Mouse (Mus musculus) 3134 (cell line): ENCODE data around the gene Mrpl48.
"Not testable (repeated sequence)": the region's sequence is repeated elsewhere in the genome, so short reads cannot be mapped to it uniquely, and the experiment has no call there.

Experiments used
- DNase-seq: peaks from one replicate; pipeline ENCODE4 v3.0.0-alpha.2; 2011; ENCODE audit warnings: low spot score; ENCODE audit not compliant: insufficient read length; ENCODE audit errors: extremely low read depth

Gene Mrpl48

DNA sequence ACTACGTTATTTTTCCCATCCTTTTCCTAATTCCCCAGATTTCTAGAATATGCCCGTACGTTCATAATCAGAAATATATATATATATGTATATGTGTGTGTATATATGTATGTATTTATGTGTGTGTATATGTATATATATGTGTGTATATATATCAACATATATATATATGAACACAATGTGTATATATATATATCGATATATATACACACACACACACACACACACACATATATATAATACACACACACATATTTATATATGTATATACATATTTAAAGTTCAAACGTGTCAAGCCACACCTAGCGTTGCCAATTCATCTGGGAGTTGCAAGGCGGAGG is 17.6 kb downstream of the Mrpl48 start:
- no peak for DNase-seq

DNA sequence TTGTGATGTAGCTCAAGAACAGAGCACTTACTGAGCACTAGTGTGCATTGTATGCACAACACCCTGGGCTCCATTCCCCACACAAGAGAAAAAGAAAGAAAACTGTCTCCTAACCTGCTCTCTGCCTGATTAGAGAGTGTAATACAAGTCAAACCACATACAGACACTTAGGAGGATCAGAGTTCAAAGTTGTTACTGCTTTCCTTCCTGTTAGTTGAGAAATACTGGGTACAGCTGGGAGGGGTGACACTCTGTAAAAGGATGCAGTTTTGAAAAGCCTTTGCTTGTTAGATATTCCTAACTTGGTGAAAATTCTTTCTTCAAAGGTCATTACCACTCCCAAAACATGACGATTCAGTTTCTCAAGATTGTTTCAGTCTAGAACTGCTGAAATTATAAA is 18.3 kb downstream of the Mrpl48 start:
- no peak for DNase-seq

DNA sequence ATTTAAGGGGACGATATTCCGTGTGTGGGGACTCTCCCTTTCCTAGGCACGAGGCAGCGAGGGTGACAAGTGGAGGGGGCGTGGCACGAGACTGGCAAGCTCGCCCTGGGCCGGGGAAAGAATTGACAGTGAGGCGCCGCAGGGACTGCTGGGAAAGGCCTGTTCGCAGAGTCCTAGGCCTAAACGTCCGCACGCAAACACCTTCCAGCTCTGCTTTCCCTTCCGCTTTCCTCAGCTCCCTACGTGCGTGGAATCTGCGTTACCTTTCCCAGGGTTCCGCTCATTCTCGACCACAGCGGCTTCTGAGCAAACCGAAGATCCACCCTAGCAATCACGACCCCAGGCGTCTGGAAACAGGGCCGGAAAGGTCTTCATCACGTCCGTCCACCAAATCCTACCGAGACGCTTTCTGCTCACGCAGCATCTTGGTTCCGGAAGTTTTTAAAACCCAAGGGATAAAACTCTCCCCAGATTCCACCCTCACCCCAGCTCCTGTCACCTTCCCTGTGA is 25.3 kb downstream of the Mrpl48 start:
- DNase-seq, result peak; percentile 90

DNA sequence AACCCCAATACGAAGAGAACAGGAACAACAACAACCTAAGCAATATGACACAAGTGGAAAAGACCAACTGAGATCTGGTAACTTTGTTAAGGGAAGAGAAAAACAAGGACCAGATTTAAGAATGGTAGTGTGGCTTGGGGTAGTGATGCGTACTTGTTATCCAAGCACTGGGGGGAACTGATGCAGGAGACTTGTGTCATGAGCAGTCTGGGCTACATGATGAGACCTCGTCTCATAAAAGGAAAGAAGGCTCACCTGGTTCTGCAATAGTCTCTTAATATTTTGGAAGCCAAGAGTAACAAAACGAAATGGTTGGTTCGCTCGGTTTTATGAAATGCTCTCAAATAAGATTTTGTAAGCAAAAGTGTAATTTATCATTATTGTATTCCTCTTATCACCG is 25.9 kb downstream of the Mrpl48 start:
- DNase-seq, result no peak

DNA sequence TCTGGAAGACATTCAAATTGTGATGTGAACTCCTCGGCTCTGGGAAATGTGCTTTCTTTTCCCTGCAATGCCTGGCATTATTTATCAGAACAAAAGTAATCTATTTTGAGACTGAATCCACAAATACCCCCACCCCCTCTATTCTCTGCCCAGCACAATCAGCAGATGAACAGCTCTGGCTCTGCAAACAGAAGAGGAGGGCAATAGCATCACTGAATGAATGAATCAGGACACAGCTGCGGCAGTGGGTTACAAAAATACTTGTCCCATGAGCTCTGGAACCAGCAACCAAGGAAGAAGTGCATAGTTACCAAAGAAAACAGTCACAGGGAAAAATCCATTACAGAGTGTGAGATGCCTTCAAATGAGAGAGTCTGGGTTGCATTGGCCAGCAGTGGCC is 29.3 kb downstream of the Mrpl48 start:
- no peak for DNase-seq

DNA sequence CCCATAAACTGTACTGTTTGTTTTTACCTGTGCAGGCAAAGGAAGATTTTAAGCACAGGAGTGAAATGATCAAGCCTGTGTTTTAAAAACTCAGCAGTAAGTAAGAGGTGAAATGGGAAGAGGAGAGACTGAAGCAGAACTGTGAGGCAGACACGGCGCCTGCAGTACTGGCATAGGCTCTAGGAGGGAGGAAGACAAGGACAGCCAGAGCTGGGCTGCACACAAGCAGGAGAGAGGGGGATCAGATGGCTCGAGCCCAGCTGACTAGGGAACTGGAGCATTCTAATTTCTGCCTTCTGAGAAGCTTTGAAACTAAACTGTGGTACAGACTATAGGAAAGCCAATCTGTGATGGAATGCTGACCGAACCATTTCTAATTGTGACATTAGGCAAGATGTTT is 35.4 kb downstream of the Mrpl48 start:
- DNase-seq, result no peak

DNA sequence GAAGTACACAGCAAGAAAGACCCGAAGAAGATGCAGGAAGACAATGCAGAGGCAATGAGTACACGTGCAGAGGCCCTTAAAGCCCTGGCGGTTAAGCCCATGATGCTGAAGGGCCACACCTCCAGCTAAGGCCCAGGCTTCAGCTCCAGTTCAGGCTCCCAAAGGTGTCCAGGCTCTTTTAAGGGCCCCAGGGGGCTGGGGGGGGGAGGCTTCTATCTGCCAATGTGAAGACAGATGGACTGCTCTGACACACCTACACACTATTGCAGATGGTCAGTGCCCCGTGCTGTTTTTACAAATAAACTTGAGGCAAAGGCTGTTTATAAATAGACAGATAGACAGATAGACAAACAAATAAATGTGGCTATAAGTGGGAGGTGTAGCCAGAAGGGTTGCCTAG is 36.0 kb downstream of the Mrpl48 start:
- DNase-seq, result no peak

DNA sequence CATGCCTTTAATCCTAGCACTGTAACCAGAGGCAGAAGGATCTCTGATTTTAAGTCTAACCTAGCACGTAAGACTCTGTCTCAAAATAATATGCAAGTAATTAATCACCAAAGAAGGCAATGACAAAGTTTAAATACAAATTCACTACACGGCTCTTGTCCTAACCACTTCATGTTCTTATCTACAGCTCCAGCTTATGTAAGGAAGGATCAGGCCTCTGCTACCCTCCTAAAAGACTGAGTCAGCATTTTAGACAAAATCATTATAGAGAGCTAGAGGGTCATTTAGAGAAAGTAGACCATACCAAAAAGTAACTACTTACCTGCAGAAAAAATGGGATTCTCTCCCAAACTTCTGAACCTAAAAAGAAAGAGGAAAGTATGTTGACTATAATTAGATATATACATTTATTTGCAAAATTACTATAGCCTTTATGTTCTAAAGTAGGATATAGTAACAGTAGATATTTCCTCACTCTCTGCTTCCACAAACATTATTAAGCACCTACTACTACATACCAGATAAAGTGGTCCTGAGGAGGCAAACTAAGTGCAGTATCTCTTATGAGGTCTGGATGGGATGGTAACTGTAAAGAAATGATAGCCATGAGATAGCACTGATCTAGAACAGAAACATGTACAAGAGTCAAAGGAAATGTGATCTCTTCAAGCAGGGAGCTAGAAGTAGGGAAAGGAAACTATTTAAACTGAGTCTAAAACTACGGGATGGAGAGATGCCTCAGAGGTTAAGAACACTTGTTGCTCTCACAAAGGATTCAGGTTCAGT is 37.0 kb downstream of the Mrpl48 start:
- no peak for DNase-seq

DNA sequence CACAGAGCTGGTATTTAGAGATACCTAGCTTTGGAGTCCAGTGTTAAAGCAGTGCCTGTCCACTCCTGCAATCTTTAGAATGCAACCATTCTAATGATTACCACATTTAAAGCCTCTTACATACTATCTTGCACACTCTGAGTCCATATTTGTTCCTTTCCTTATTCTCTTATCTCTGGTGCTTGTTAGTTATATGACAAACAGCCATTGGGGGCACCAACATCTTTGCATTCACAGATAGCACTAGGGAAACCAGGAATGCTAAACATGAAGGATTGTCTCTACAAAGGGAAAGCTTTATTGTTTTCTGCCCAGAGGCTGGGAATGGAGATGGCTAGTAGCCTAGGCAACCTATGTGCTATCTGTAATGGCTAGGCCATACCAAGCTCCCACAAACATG is 38.2 kb downstream of the Mrpl48 start:
- DNase-seq, result no peak

DNA sequence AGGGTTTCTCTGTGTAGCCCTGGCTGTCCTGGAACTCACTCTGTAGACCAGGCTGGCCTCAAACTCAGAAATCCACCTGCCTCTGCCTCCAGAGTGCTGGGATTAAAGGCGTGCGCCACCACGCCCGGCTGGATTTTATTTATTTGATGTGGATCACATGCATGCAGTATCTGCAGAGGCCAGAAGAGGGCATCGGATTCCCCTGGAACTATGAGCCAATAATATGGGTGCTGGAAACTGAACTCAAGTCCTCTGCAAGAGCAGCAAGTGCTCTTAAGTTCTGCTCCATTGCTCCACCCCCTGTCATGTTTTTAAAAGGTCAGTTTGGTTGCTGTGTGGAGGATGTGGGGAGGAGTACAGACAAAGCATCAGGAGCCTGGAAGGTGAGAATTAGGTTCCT is 40.9 kb downstream of the Mrpl48 start:
- DNase-seq, result not testable (repeated sequence)

DNA sequence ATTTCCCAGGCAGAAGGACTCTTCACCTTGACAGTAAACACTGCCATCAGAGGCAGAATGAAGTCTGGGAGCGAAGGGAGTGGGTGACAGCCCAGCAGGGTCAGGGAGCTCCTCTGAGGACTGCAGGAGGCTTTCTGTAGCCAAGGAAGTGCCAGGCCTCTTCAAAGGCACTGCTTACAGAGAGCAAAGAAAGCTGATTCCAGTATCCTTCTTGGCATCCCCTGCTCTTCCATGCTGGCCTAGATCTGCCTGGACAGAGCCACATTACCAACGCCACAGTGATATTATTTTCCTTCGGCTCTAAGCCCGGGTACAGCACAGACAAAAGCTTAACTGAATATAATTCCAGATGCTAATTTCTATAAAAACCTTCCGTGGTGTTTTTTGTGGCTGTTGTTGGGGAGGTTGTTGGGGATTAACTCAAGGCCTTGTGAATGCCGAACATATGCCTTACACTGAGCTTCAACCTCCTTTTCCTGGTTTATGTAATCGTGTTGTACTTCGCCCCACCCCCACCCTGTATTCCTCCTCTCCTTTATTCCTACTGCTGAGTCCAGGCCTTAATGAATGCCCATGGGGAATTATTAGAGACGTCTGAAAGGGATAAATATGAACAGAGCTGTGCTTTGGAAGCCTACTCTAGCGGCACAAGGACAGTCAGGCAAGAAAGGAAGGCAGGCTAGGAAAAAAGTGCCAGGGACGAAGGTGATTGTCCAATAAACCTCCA is 46.1 kb downstream of the Mrpl48 start:
- no peak for DNase-seq

DNA sequence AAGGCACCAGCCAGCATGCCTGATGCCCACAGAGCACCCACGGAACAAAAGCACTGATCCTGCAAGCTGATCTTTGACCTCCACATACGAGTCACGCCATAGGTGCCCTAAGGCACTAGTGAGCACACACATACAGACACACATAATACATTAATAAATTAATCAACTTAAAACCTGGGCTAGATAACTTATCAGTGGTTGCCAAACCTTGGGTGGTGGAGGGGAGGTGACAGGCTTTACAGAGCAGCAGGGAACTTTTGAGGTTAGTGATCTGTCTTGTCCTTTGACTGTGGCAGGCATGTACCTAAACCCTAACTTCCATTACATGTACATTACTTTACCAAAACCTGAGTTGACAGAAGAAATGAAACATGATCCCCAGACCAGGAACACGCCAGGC is 48.8 kb downstream of the Mrpl48 start:
- no peak for DNase-seq

DNA sequence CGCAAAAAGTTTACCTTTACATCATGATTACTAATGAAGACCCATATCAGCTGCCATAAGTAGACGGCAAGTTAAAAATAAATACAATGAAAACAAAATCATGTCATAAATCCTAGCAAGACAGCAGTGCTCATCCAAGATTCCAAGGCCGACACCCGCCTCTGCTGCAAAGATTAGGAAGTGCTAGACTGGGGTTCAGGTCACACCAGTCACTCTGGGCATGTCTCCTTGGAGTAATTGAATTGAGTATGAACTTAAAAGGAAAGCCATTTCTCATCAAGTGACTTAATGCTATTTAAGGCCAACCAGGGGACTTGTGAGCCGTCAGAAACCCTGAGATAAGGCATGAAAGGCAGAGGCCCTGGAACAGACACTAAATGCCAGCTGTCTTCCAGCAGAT is 50.9 kb downstream of the Mrpl48 start:
- DNase-seq, result no peak

DNA sequence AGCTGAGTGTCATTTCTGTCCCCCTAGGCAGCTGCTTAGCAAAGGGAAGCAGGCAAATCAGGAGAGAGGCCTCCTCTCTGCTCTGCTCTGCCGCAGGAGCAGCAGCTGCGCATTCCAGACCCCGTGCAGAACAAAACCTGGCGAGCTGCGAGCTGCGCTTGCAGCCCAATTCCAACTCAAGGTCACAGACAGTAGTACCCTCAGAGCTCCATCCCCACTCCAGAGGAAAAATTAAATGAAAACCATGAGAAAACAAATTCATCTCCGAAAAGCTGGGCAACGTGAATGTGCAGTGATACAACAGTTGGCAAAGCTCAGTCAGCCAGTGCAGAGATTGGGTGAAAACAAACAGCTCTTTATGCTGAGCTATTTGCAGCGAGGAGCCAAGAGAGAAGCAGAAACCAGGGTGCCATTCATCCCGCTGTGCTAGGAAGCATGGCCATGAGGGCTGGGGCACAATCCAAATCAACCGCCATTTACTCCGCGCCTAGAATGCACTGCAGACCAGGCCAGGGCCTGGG is 52.6 kb downstream of the Mrpl48 start:
- DNase-seq, result no peak

DNA sequence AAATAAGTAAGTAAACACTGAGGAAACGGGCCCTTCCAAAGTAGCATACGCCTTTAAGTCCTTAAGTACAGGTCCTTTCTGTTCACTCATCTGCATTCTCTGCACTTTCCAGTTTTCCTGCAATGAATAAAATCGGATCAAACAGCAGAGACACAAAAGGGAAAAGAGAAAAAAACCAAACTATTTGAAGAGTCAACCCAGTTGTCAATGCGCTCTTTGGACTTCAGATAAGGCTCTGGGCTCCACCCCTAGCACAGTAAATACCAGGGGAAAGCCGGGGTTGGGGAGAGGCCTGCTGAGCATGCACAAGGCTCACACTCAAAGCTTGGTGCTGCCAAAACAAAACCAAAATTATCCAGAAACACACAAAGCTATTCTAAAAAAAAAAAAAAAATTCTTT is 53.2 kb downstream of the Mrpl48 start:
- no peak for DNase-seq

DNA sequence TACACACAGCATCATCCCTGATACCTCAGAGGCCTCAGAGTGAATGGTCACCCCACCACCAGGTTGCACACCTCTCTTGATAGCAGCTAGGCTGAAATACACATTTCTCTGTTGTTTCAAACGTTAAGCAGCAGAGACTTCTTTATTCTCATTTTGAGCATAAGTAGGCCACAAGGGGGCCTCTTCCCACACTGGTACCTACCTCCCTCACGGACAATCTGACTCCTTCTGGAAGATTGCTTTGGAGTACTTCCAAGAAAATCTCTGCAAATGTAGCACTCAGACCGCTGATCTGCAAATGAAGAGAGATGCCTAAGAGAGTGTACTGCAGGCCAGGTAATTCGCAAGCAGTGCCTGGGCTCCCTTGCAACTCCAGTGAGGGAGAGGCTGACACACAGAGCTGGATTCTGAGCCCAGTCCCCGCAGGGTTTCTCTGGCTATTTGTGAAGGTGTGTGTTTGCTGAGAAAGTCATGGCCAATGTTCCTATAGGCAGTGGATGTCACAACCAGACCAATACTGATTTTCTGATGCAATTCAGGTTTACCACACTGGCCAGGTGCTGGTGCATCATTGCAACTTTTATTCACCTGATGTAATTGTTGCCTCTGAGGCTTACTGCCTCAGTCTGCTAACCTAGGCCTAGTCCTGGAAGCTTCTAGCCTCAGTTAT is 57.6 kb downstream of the Mrpl48 start:
- DNase-seq, result no peak

DNA sequence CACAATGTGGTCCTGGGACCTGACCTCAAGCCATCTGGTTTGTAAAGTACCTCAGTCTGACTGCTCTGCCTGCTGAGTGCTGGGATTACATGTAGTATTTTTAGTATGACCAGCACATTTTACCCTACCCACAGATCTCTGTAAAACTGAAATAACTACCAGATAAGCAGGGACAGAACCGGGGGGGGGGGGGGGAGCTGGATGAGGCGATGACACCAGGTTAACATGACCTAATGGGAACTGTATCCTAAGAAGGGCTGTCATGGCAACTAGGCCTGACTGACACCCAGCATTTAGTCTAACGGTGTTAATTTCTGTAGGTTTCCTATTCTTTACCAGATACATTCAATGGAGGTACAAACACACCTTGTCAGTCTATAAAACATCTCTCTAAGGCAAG is 58.3 kb downstream of the Mrpl48 start:
- DNase-seq, result no peak

DNA sequence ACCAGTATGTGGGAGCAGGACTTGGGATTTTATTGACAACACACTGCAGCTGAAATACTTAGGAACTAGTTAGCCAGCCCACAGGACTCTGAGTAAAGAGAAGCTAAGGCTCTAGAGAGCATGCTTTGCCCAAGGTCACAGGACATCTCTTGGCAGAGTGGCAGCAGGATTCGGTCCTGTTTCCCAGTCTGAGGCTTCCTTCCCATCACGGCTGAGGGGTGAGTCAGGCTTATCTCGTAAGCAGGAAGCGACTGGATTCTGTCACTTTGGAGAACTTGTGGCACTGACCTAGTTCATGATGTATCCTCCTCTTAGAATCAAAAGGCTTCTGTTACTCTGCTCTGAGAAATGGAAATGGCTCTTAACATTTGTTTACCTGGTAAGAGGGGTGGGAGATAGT is 60.5 kb downstream of the Mrpl48 start:
- no peak for DNase-seq

DNA sequence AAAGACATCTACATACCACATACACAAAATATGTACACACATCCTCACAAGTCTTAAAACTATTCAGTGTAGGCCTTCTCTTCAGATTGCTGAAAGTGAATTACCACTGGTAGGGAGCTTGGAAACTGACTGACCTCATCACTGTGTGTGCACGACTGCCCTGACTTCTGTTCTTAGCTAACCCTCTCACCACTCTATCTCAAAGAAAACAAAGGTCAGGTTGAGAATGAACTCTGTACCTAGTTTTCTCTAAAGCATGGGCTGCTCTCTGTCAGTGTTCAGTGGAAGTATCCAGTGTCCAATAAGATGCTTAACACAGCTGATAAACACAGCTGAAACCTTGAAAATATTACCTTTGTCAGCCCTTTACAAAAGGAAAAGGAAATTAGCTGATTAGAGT is 63.7 kb downstream of the Mrpl48 start:
- no peak for DNase-seq

DNA sequence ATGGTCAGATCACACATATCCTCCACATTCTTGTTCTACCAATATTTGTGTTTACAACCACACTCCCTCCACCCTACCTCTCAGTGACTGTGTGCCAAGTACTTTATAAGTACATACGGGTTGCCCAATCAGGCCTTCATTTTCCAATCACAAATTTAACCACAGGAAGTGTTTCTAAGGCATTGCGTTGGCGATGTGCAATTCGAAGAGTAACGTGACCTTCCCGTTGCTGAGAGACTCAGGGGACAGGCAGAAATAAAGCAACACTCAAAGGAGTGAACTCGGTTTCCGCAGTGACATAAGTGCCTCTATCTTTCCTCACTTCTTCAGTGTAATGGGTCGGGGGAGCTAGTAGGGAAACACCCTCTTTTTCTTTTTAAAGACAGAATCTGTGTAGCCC is 68.6 kb downstream of the Mrpl48 start:
- no peak for DNase-seq

DNA sequence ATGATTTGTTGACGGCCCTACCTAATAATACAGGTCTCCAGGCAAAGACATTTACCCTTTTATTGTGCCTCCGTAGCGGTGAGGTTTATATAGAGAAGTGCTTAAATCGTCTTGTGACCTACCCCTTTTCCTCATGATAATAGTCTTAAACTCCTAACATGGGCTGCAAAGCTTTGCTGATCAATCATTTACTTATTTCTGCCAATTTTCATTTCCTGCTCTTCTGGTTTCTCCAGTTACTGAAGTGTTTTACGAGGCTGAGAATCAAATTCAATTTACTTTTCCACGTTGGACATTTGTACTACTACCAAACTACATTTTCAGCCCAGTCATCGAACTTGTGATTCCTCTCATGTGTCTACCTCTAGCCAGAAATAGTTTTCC is 70.6 kb downstream of the Mrpl48 start:
- no peak for DNase-seq
